Mouse (Mus musculus) myocyte (in vitro differentiated cells): Measurements from ENCODE around the gene Tmem206.

ENCODE experiments used
- MAX ChIP-seq: IDR thresholded peaks from one replicate; pipeline ENCODE4 v1.6.1; 2011; ENCODE audit warnings: low read depth, mild to moderate bottlenecking, control low read depth
- POLR2A ChIP-seq: IDR thresholded peaks from one replicate; pipeline ENCODE4 v1.6.1; 2011; ENCODE audit warnings: low read depth, mild to moderate bottlenecking, control low read depth, moderate library complexity; ENCODE audit not compliant: insufficient read length
- TCF3 ChIP-seq: IDR thresholded peaks from one replicate; pipeline ENCODE4 v1.6.1; 2011; ENCODE audit warnings: low read depth, control low read depth; ENCODE audit not compliant: insufficient read length

GRCm38 (mm10) chr1:191348592-191348991 is 22.9 kb downstream of the Tmem206 start:
- TF ChIP-seq MAX (no peak), POLR2A (no peak), TCF3 (no peak)
